Mouse (Mus musculus) MEL (cell line): ENCODE data around the gene Krt77. TPM values are rescaled to one million over a fixed set of nuclear protein-coding genes. Genes with fewer than 3 reads are reported as not detected.

Experiments
- DNase-seq: peaks from one replicate; pipeline ENCODE4 v3.0.0; 2011; ENCODE audit warnings: low read depth, low spot score
- H3K27ac ChIP-seq: 2 replicates; pipeline ENCODE4 v1.5.1; 2012; ENCODE audit warnings: low read depth, mild to moderate bottlenecking, control low read depth, low read length, moderate library complexity; ENCODE audit not compliant: control insufficient read depth
- H3K27me3 ChIP-seq, 2 experiments: fragments of 150-350 bp in 1 of 2; sonication (generic) in 1 of 2; 2 replicates each; pipeline ENCODE4 v1.6.1; 2012; ENCODE audit warnings: low read length in 2 of 2, mild to moderate bottlenecking in 2 of 2, improper control_type of control experiment in 1 of 2, moderate library complexity in 1 of 2; ENCODE audit not compliant: insufficient read depth in 2 of 2, control insufficient read depth in 1 of 2
- H3K36me3 ChIP-seq, 2 experiments: 2 replicates each; pipeline ENCODE4 v1.6.1; 2012 to 2014; ENCODE audit warnings: low read length in 2 of 2, improper control_type of control experiment in 1 of 2, inconsistent platforms in 1 of 2, mild to moderate bottlenecking in 1 of 2; ENCODE audit not compliant: insufficient read depth in 2 of 2, control insufficient read depth in 1 of 2
- H3K4me1 ChIP-seq, 2 experiments: fragments of 150-350 bp in 1 of 2; sonication (generic) in 1 of 2; 2 replicates each; pipeline ENCODE4 v1.6.1; 2012; ENCODE audit warnings: low read length in 2 of 2, improper control_type of control experiment in 1 of 2, mild to moderate bottlenecking in 1 of 2; ENCODE audit not compliant: insufficient read depth in 2 of 2, control insufficient read depth in 1 of 2
- H3K4me3 ChIP-seq, 2 experiments: fragments of 150-350 bp in 1 of 2; sonication (generic) in 1 of 2; 2 replicates each; pipeline ENCODE4 v1.5.1; 2012; ENCODE audit warnings: low read depth in 2 of 2, low read length in 2 of 2, mild to moderate bottlenecking in 2 of 2, moderate library complexity in 2 of 2, control low read depth in 1 of 2, improper control_type of control experiment in 1 of 2; ENCODE audit not compliant: control insufficient read depth in 1 of 2, insufficient read depth in 1 of 2
- H3K79me2 ChIP-seq: 2 replicates; pipeline ENCODE4 v1.6.1; 2012; ENCODE audit warnings: mild to moderate bottlenecking, low read length, moderate library complexity; ENCODE audit not compliant: control insufficient read depth, poor library complexity, insufficient read depth
- H3K9ac ChIP-seq: 2 replicates; pipeline ENCODE4 v1.6.1; 2012; ENCODE audit warnings: low read depth, mild to moderate bottlenecking, control low read depth, low read length, moderate library complexity; ENCODE audit not compliant: control insufficient read depth, poor library complexity, severe bottlenecking
- H3K9me3 ChIP-seq: fragments of 150-350 bp; sonication (generic); replicated peaks from 2 replicates; pipeline ENCODE4 v1.6.1; 2012; ENCODE audit warnings: mild to moderate bottlenecking, low read length, improper control_type of control experiment, moderate library complexity; ENCODE audit not compliant: insufficient read depth
- CTCF ChIP-seq, 3 experiments: IDR thresholded peaks in 2 of 3; conservative IDR thresholded peaks in 1 of 3; 2 replicates each; pipeline ENCODE4 v1.5.1; 2011 to 2012; ENCODE audit warnings: low read length in 3 of 3, low read depth in 2 of 3, mild to moderate bottlenecking in 2 of 3, improper control_type of control experiment in 1 of 3, inconsistent platforms in 1 of 3, mixed read lengths in 1 of 3, moderate library complexity in 1 of 3; ENCODE audit not compliant: control insufficient read depth in 1 of 3, insufficient read depth in 1 of 3, poor library complexity in 1 of 3, severe bottlenecking in 1 of 3
- E2F4 ChIP-seq: IDR thresholded peaks from 2 replicates; pipeline ENCODE4 v1.6.1; 2011; ENCODE audit warnings: low read depth, low read length, improper control_type of control experiment, borderline replicate concordance
- ELF1 ChIP-seq: IDR thresholded peaks from 2 replicates; pipeline ENCODE4 v1.6.1; 2014; ENCODE audit warnings: low read depth, mild to moderate bottlenecking, inconsistent platforms, low read length, improper control_type of control experiment, moderate library complexity
- EP300 ChIP-seq, 2 experiments: IDR thresholded peaks; 2 replicates each; pipeline ENCODE4 v1.6.1; 2011; ENCODE audit warnings: improper control_type of control experiment in 2 of 2, low read length in 2 of 2, low read depth in 1 of 2, mild to moderate bottlenecking in 1 of 2
- ETS1 ChIP-seq: IDR thresholded peaks from 2 replicates; pipeline ENCODE4 v1.6.1; 2012; ENCODE audit warnings: low read depth, mild to moderate bottlenecking, inconsistent platforms, low read length, improper control_type of control experiment, moderate library complexity
- GABPA ChIP-seq: IDR thresholded peaks from 2 replicates; pipeline ENCODE4 v1.6.1; 2012; ENCODE audit warnings: low read depth, mild to moderate bottlenecking, inconsistent platforms, low read length, improper control_type of control experiment, moderate library complexity
- HCFC1 ChIP-seq: IDR thresholded peaks from 2 replicates; pipeline ENCODE4 v1.6.1; 2012; ENCODE audit warnings: low read depth, mild to moderate bottlenecking, inconsistent platforms, low read length, improper control_type of control experiment, moderate library complexity
- JUND ChIP-seq: IDR thresholded peaks from 2 replicates; pipeline ENCODE4 v1.6.1; 2011; ENCODE audit warnings: low read depth, mild to moderate bottlenecking, improper control_type of control experiment, low read length
- KAT2A ChIP-seq: conservative IDR thresholded peaks from 2 replicates; pipeline ENCODE4 v1.6.1; 2012; ENCODE audit warnings: low read depth, low read length, improper control_type of control experiment, inconsistent platforms
- MAFK ChIP-seq: IDR thresholded peaks from 2 replicates; pipeline ENCODE4 v1.6.1; 2011; ENCODE audit warnings: low read depth, mild to moderate bottlenecking, low read length, improper control_type of control experiment, borderline replicate concordance
- MAZ ChIP-seq: IDR thresholded peaks from 2 replicates; pipeline ENCODE4 v1.6.1; 2012; ENCODE audit warnings: low read depth, mild to moderate bottlenecking, inconsistent platforms, low read length, improper control_type of control experiment
- MEF2A ChIP-seq: IDR thresholded peaks from 2 replicates; pipeline ENCODE4 v1.6.1; 2014; ENCODE audit warnings: low read depth, mild to moderate bottlenecking, inconsistent platforms, low read length, improper control_type of control experiment; ENCODE audit not compliant: poor library complexity, insufficient replicate concordance, severe bottlenecking; ENCODE audit errors: extremely low read depth
- MXI1 ChIP-seq: IDR thresholded peaks from 2 replicates; pipeline ENCODE4 v1.6.1; 2011; ENCODE audit warnings: mild to moderate bottlenecking, low read depth, low read length, improper control_type of control experiment
- MYB ChIP-seq: IDR thresholded peaks from 2 replicates; pipeline ENCODE4 v1.6.1; 2011; ENCODE audit warnings: mild to moderate bottlenecking, low read depth, low read length, improper control_type of control experiment
- MYC ChIP-seq: IDR thresholded peaks from 2 replicates; pipeline ENCODE4 v1.6.1; 2011; ENCODE audit warnings: low read depth, mild to moderate bottlenecking, low read length, improper control_type of control experiment, moderate library complexity
- NELFE ChIP-seq: IDR thresholded peaks from 2 replicates; pipeline ENCODE4 v1.6.1; 2011; ENCODE audit warnings: low read depth, low read length, improper control_type of control experiment
- POLR2A ChIP-seq, 2 experiments: IDR thresholded peaks; 2 replicates each; pipeline ENCODE4 v1.6.1; 2011 to 2012; ENCODE audit warnings: low read length in 2 of 2, mild to moderate bottlenecking in 2 of 2, control low read depth in 1 of 2, improper control_type of control experiment in 1 of 2, low read depth in 1 of 2, moderate library complexity in 1 of 2; ENCODE audit not compliant: control insufficient read depth in 1 of 2, insufficient read depth in 1 of 2, poor library complexity in 1 of 2
- POLR2AphosphoS2 ChIP-seq: IDR thresholded peaks from 2 replicates; pipeline ENCODE4 v1.6.1; 2011; ENCODE audit warnings: low read length, improper control_type of control experiment
- POLR2AphosphoS5 ChIP-seq: IDR thresholded peaks from 2 replicates; pipeline ENCODE4 v1.6.1; 2012; ENCODE audit warnings: low read depth, borderline replicate concordance, mild to moderate bottlenecking, inconsistent platforms, low read length, moderate library complexity, mixed read lengths
- RCOR1 ChIP-seq: IDR thresholded peaks from 2 replicates; pipeline ENCODE4 v1.6.1; 2012; ENCODE audit warnings: low read depth, mild to moderate bottlenecking, inconsistent platforms, low read length, improper control_type of control experiment
- SMC3 ChIP-seq: IDR thresholded peaks from 2 replicates; pipeline ENCODE4 v1.6.1; 2011; ENCODE audit warnings: low read depth, low read length, improper control_type of control experiment
- TAL1 ChIP-seq: IDR thresholded peaks from 2 replicates; pipeline ENCODE4 v1.6.1; 2012; ENCODE audit warnings: mild to moderate bottlenecking, inconsistent platforms, low read length, moderate library complexity, mixed read lengths
- TBP ChIP-seq: IDR thresholded peaks from 2 replicates; pipeline ENCODE4 v1.8.0; 2011; ENCODE audit warnings: low read depth, low read length, improper control_type of control experiment
- TCF12 ChIP-seq: IDR thresholded peaks from 2 replicates; pipeline ENCODE4 v1.6.1; 2014; ENCODE audit warnings: low read depth, mild to moderate bottlenecking, inconsistent platforms, low read length, improper control_type of control experiment, moderate library complexity
- UBTF ChIP-seq: IDR thresholded peaks from 2 replicates; pipeline ENCODE4 v1.6.1; 2012; ENCODE audit warnings: low read depth, mild to moderate bottlenecking, inconsistent platforms, low read length, improper control_type of control experiment, moderate library complexity, borderline replicate concordance; ENCODE audit not compliant: insufficient read depth
- USF1 ChIP-seq: IDR thresholded peaks from 2 replicates; pipeline ENCODE4 v1.6.1; 2014; ENCODE audit warnings: low read depth, mild to moderate bottlenecking, inconsistent platforms, low read length, improper control_type of control experiment, moderate library complexity
- ZC3H11A ChIP-seq: IDR thresholded peaks from 2 replicates; pipeline ENCODE4 v1.6.1; 2012; ENCODE audit warnings: low read depth, mild to moderate bottlenecking, inconsistent platforms, low read length, improper control_type of control experiment
- ZKSCAN1 ChIP-seq: IDR thresholded peaks from 2 replicates; pipeline ENCODE4 v1.6.1; 2012; ENCODE audit warnings: low read depth, mild to moderate bottlenecking, inconsistent platforms, low read length, improper control_type of control experiment, moderate library complexity
- polyA plus RNA-seq, 2 experiments: library from polyadenylated mRNA; stranded (reverse) in 1 of 2; unstranded in 1 of 2; fragments of >175 nt in 1 of 2; fragments of >200 nt in 1 of 2; gene quantifications; 2 replicates each; pipeline versions ENCODE4 v1.2.1 to v1.2.4; 2012; ENCODE audit warnings: low replicate concordance in 2 of 2, low read depth in 1 of 2; ENCODE audit not compliant: insufficient read length in 2 of 2, insufficient read depth in 1 of 2, missing spikeins in 1 of 2
- total RNA-seq: library from RNA; depleted of rRNA; stranded (reverse); fragments of 300-350 nt; gene quantifications from 2 replicates; pipeline ENCODE4 v1.2.3, GENCODE M21; 2012

The Krt77 gene
- total and polyA plus RNA-seq, 3 experiments, result not detected

DNA sequence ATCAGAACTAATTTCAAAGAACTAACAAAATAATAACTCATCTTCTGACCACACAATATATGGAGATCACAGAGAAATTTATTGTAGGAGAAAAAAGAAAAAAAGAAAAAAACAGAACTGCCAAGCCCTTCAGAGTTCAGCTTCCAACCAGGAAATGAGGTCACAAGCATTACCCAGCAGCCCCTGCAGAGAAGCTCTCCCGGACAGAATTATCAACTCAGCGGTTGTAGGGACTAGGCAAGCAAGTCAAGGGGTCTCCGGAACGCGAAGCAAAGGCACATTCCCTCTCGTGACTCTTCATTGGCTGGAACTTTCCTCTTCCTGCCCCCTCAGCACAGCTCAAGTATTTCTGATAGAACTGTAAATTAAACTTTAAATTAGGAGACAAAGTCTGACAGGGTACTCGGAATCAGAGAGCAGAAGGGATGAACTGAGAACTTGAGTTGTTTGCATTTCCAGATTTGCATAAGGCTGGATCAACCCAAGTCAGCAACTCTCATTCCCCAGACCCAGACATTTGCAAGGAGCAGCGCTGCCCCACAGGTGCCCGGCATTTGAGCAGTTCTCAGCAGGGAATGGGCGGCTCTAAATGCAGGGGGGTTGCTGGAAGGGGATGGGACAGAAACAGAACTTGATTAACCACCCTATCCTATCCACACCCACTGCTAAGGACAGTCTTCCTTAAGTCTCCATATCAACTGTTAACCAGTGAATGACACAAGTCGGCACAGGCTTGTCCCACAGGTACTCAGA, 10.7 kb downstream of the Krt77 start:
- H3K4me3 ChIP-seq, result no peak overlapping the region

DNA sequence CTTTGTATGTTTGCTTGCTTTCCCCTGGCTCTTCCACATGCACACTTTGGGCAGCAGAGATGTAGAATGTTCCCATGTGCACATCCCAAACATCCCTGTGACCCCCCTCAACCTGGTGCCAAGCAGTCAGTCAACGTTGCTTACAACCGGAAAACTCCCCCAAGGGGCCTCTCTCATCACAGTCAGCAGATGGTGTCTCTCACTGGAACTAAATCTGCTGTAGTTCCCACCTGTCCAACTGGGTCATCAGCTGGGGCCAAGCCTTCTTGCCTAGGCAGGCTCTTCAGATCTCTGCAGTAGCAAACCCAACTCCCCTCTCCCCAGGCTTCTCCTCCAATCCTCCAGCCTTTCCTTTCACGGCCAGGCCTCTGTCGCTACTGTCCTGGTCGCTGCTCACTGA, 12.8 kb downstream of the Krt77 start:
- H3K9me3 ChIP-seq, result no peaks in the 10 kb centered on the region
- H3K4me3 ChIP-seq, result no peak overlapping the region
- H3K27me3 ChIP-seq, result no peaks in the 10 kb centered on the region; a peak in 2 of 4 replicates
- no peak overlapping the region for H3K27ac ChIP-seq
- no peaks in the 10 kb centered on the region for H3K79me2 ChIP-seq
- no peaks in the 10 kb centered on the region for H3K36me3 ChIP-seq
- no peak for TF ChIP-seq NELFE
- TF ChIP-seq MAFK, result no peak
- no peak for TF ChIP-seq ZKSCAN1
- no peak for TF ChIP-seq ETS1
- no peak for TF ChIP-seq JUND
- no peak for TF ChIP-seq GABPA
- TF ChIP-seq TBP, result no peak
- no peak for TF ChIP-seq POLR2AphosphoS5
- no peak for TF ChIP-seq ZC3H11A
- no peak for TF ChIP-seq EP300 (IDR thresholded peaks at IDR 0.05; ENCODE audit: low read depth in 1 of 2, low read length in 2 of 2)
- no peak for TF ChIP-seq MXI1
- TF ChIP-seq MYB, result no peak
- TF ChIP-seq USF1, result no peak
- TF ChIP-seq CTCF (IDR thresholded peaks at IDR 0.05 in 2 of 3, conservative IDR thresholded peaks at IDR 0.05 in 1 of 3; ENCODE audit: control insufficient read depth in 1 of 3, insufficient read depth in 1 of 3, low read depth in 2 of 3, low read length in 3 of 3, poor library complexity in 1 of 3, severe bottlenecking in 1 of 3), result no peak
- no peak for TF ChIP-seq MAZ
- no peak for TF ChIP-seq TCF12
- TF ChIP-seq UBTF, result no peak
- TF ChIP-seq MEF2A, result no peak
- TF ChIP-seq KAT2A, result no peak
- TF ChIP-seq E2F4, result no peak
- no peak overlapping the region for H3K9ac ChIP-seq
- H3K4me1 ChIP-seq, result no peaks in the 10 kb centered on the region
- DNase-seq, result no peak

More for the DNA sequence above, 10.7 kb downstream of the Krt77 start:
- no peak for DNase-seq
- TF ChIP-seq MYB (no peak), USF1 (no peak), POLR2A (IDR thresholded peaks at IDR 0.05; ENCODE audit: control insufficient read depth in 1 of 2, insufficient read depth in 1 of 2, low read depth in 1 of 2, low read length in 2 of 2, poor library complexity in 1 of 2) (no peak), TCF12 (no peak), UBTF (no peak), POLR2AphosphoS2 (no peak), TAL1 (no peak), MYC (no peak), HCFC1 (no peak), NELFE (no peak), SMC3 (no peak), ETS1 (no peak), MEF2A (no peak), ELF1 (no peak), RCOR1 (no peak)
- H3K4me1 ChIP-seq, result no peaks in the 10 kb centered on the region
- H3K79me2 ChIP-seq, result no peaks in the 10 kb centered on the region
- no peaks in the 10 kb centered on the region for H3K36me3 ChIP-seq
- H3K27ac ChIP-seq, result no peak overlapping the region
- no peak overlapping the region for H3K9ac ChIP-seq
- no peaks in the 10 kb centered on the region for H3K9me3 ChIP-seq
- no peaks in the 10 kb centered on the region; a peak in 2 of 4 replicates for H3K27me3 ChIP-seq
